Mouse (Mus musculus): ENCODE measurements around the gene Col24a1.

Col24a1 gene

GRCm38 (mm10) chr3:145560117-145560516, 267.8 kb downstream of the Col24a1 start:
- DNase-seq (ENCODE audit: low spot score), result no peak

- no peak for DNase-seq (ENCODE audit: low spot score)
Observed at GRCm38 (mm10) chr3:145574468-145574867, 282.2 kb downstream of the Col24a1 start.

DNA sequence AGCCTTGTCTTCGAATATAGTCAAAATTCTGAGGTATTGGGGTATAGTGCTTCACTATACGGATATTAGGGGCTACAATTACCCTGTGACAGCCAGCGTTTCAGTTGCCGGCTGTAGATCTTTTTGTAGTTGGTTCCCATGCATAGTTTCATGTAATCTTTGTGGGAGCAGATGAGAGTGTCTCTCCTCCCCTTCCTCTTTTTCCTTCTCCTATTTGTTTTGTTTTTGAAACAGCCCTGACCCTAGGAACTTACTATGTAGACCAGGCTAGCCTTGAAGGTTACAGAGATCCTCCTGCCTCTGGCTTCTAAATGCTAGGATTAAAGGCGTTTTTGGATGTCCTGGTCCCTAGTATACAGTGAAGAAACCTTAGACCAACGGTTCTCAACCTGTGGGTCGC, 283.1 kb downstream of the Col24a1 start:
- DNase-seq (ENCODE audit: low spot score), result no peak

DNA sequence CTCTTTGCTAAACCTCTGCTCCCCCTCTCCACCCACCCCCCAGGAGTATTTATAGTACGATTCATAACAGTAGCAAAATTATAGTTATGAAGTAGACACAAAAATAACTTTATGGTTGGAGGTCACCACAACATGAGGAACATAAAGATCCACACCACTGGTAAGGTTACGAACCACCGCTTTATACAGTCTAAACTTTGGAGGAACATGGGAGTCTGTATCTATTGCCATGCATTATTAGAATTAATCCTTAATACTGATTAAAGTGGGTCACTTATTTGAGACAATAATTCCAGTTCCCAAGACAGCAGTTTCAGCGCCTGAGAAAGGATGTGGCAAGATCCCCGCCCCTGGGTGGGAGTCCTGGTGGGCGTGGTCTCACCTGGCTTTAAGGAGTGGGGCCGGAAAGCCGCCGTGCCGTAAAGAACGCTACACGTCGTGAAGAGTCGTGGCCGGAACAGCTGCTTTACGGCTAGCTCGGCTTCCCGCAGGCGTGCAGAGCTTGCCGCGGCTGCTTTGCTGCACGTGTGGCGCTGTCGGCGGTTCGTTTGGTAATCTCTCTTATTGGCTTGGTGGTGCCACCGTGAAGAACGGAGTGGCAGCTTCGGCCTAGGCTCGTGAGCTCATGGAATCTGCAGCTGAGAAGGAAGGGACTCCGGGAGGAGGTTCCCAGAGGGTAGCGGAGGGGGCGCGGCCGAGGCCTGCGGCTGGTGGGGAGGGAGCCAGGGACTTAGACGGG, 283.6 kb downstream of the Col24a1 start, which contains the start of gene Znhit6:
Znhit6 (plus strand) TSS at position 463 of the 739 bp plus-strand sequence.
- DNase-seq (ENCODE audit: low spot score), result peak; percentile 93

- DNase-seq (ENCODE audit: low spot score), result no peak
Observed at GRCm38 (mm10) chr3:145576482-145576822, 284.2 kb downstream of the Col24a1 start.

DNA sequence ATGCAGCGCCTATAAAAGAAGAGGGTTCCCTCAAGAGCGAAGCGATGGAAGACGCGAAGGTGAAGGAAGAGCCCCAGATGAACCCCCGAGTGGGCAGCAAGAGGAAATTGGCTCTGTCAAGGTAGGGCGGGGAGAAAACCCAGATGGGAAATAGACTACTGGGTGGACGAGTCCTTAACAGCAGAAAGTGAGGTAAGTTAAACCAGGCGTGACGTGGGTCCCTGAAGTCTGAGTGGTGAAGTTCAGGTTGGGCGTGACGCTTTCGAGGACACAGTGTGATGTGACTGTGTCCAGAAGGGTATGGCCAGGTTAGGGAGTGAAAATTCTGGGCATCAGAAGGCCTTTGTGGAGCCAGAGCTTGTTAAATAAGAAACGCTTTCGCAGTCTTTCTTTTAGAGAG, 284.6 kb downstream of the Col24a1 start:
- peak; percentile 32 for DNase-seq (ENCODE audit: low spot score)

DNA sequence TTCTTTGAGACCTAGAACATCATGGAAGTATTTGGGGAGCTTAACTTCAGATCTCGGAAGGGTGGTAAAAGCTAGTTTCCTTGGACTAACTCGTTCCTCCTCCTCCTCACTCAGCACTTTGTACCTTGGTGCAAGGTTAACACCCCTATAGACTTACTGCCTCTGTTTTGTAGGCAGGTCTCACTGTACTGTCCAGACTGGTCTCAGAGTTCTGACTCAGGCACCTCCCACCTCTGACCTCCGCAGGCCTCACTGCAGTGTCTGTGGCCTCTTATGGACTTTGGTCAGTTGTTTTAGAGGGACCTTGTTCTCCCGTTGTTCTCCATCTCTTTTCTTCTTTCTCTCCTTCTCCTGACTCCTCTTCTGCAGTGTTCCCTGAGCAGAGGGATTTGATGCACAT, 290.8 kb downstream of the Col24a1 start:
- DNase-seq (ENCODE audit: low spot score), result no peak

GRCm38 (mm10) chr3:145583522-145584200, 291.4 kb downstream of the Col24a1 start:
- no peak for DNase-seq (ENCODE audit: low spot score)

- DNase-seq (ENCODE audit: low spot score), result no peak
Observed at GRCm38 (mm10) chr3:145590562-145590961, 298.3 kb downstream of the Col24a1 start.

GRCm38 (mm10) chr3:145591841-145592542, 299.7 kb downstream of the Col24a1 start:
- DNase-seq (ENCODE audit: low spot score), result no peak

DNA sequence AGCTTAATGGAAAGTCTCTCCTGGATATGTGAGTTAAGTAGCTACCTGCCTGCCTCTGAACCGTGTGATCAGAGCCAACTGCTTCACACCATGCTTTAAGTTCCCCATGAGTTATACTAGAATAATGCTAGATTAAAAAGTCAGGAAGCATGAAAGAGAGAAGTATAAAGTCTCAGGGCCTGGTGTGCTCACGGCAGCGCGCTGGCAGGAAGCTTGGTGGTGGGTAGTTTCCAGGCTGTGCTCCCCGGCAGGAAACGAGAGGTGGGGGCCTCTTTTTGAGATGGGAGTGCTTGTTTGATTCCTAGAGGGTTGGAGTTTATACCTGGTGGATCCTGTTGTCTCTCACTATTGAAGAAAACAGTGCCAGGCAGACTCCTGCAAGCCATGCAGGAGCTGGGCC, 303.1 kb downstream of the Col24a1 start:
- DNase-seq (ENCODE audit: low spot score), result no peak

DNA sequence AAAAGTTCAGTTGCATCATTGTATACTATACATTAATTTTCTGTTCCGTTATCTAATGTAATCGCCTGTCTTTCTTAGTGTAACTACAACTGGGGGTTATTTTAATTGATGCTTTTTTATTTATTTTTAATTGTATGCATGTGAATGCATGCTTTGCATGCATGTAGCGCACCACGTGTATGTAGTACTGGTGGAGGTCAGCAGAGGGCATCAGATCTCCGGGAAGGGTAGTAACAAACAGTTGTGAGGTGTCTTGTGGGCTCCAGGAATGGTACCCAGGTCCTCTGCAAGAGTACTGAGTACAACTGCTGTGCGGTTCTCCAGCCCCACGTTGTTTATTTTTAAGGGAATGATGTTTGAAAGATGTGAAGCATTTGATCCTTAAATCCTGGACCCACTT, 306.8 kb downstream of the Col24a1 start:
- no peak for DNase-seq (ENCODE audit: low spot score)

GRCm38 (mm10) chr3:145600801-145601200, 308.5 kb downstream of the Col24a1 start:
- no peak for DNase-seq (ENCODE audit: low spot score)

GRCm38 (mm10) chr3:145601345-145601744, 309.1 kb downstream of the Col24a1 start:
- DNase-seq (ENCODE audit: low spot score), result no peak

All from MN1 (cell line).